Mouse (Mus musculus): ENCODE data around the gene Cmtr2. TPM values are rescaled to one million over a fixed set of nuclear protein-coding genes. Genes with fewer than 3 reads are reported as not detected.

Gene Cmtr2
- 2.6 TPM for polyA plus RNA-seq (2014; fragmentation: Illumina TruSeq; extraction: RNeasy Lipid Tissue Mini Kit (QIAGEN cat#74804); ENCODE audit: insufficient read depth, low read depth, low replicate concordance)

GRCm38 (mm10) chr8:110215365-110215764 lies at the start of gene Cmtr2:
TSS of gene Cmtr2 (plus strand) at chr8:110215665.

GRCm38 (mm10) chr8:110168046-110168445 lies 47.4 kb upstream of the Cmtr2 start, which contains the start of gene Calb2:
TSS of gene Calb2 (minus strand) at chr8:110168210.

GRCm38 (mm10) chr8:110266741-110267140 lies 51.3 kb downstream of the Cmtr2 start, which contains the start of gene Hydin:
TSS of gene Hydin (plus strand) at chr8:110266977.

Other genes with a start within 250 kb of the Cmtr2 start
- gene Tat, start 225.2 kb upstream of the Cmtr2 start, polyA plus RNA-seq (2014; fragmentation: Illumina TruSeq; extraction: RNeasy Lipid Tissue Mini Kit (QIAGEN cat#74804); ENCODE audit: insufficient read depth, low read depth, low replicate concordance), result 0.77 TPM
- gene Chst4, start 175.9 kb upstream of the Cmtr2 start, polyA plus RNA-seq (2014; fragmentation: Illumina TruSeq; extraction: RNeasy Lipid Tissue Mini Kit (QIAGEN cat#74804); ENCODE audit: insufficient read depth, low read depth, low replicate concordance), result 4.0 TPM
- gene Zfp612, start 135.9 kb upstream of the Cmtr2 start, polyA plus RNA-seq (2014; fragmentation: Illumina TruSeq; extraction: RNeasy Lipid Tissue Mini Kit (QIAGEN cat#74804); ENCODE audit: insufficient read depth, low read depth, low replicate concordance), result 1.2 TPM
- not detected for gene Gm21964, start 114.5 kb upstream of the Cmtr2 start, polyA plus RNA-seq (2014; fragmentation: Illumina TruSeq; extraction: RNeasy Lipid Tissue Mini Kit (QIAGEN cat#74804); ENCODE audit: insufficient read depth, low read depth, low replicate concordance)
- not detected for gene Gm17720, start 112.9 kb upstream of the Cmtr2 start, polyA plus RNA-seq (2014; fragmentation: Illumina TruSeq; extraction: RNeasy Lipid Tissue Mini Kit (QIAGEN cat#74804); ENCODE audit: insufficient read depth, low read depth, low replicate concordance)
- gene Calb2, start 47.5 kb upstream of the Cmtr2 start, polyA plus RNA-seq (2014; fragmentation: Illumina TruSeq; extraction: RNeasy Lipid Tissue Mini Kit (QIAGEN cat#74804); ENCODE audit: insufficient read depth, low read depth, low replicate concordance), result not detected
- 0.52 TPM for gene Hydin, start 51.3 kb downstream of the Cmtr2 start, polyA plus RNA-seq (2014; fragmentation: Illumina TruSeq; extraction: RNeasy Lipid Tissue Mini Kit (QIAGEN cat#74804); ENCODE audit: insufficient read depth, low read depth, low replicate concordance)